Mouse (Mus musculus) liver, embryonic 14.5 days (tissue): ENCODE measurements at regions not wholly inside any gene's neighbourhood (a gene's known extent, or its start where the extent isn't known, plus 50 kb on each side); places are given as distances from the start of the nearest gene placed in this dataset.
A peak's percentile ranks its signal among the peaks of the same experiment; 100 is the strongest.

Source experiments
- ATAC-seq: fragments of 200-750 bp; cut with Nextera tagmentation; 2 replicates; pipeline ENCODE4 v1.8.0; 2017; ENCODE audit warnings: moderate number of reproducible peaks, mild to moderate bottlenecking, moderate library complexity; ENCODE audit not compliant: insufficient read depth
- DNase-seq, 3 experiments: peaks; one replicate each; pipeline ENCODE4 v3.0.0-alpha.2; 2012 to 2013; ENCODE audit warnings: low read depth in 3 of 3, low spot score in 3 of 3
- H3K27ac ChIP-seq: fragments of 300-500 bp; sonication (generic); 2 replicates; pipeline ENCODE4 v1.5.1; 2014; ENCODE audit warnings: moderate library complexity, mild to moderate bottlenecking, control low read depth, inconsistent platforms
- H3K27me3 ChIP-seq: fragments of 300-500 bp; sonication (generic); 2 replicates; pipeline ENCODE4 v1.6.1; 2014; ENCODE audit warnings: mild to moderate bottlenecking, low read length, moderate library complexity; ENCODE audit not compliant: control insufficient read depth, insufficient read depth
- H3K36me3 ChIP-seq: fragments of 300-500 bp; sonication (generic); replicated peaks from 2 replicates; pipeline ENCODE4 v1.6.1; 2014; ENCODE audit warnings: low read depth; ENCODE audit not compliant: control insufficient read depth, insufficient read depth
- H3K4me1 ChIP-seq, 2 experiments: fragments of 200-500 bp in 1 of 2; fragments of 300-500 bp in 1 of 2; sonication (generic) in 1 of 2; replicated peaks; 2 replicates each; pipeline ENCODE4 v1.6.1; 2012 to 2014; ENCODE audit warnings: antibody characterized with exemption in 1 of 2, inconsistent platforms in 1 of 2, low read length in 1 of 2; ENCODE audit not compliant: control insufficient read depth in 2 of 2, insufficient read depth in 2 of 2
- H3K4me2 ChIP-seq: fragments of 300-500 bp; sonication (generic); 2 replicates; pipeline ENCODE4 v1.6.1; 2014; ENCODE audit warnings: low read depth, mild to moderate bottlenecking, control low read depth, moderate library complexity
- H3K4me3 ChIP-seq, 2 experiments: fragments of 200-500 bp in 1 of 2; fragments of 300-500 bp in 1 of 2; sonication (generic) in 1 of 2; 2 replicates each; pipeline ENCODE4 v1.5.1; 2012 to 2014; ENCODE audit warnings: low read depth in 2 of 2, low read length in 2 of 2, mild to moderate bottlenecking in 2 of 2, control low read depth in 1 of 2, inconsistent platforms in 1 of 2, moderate library complexity in 1 of 2; ENCODE audit not compliant: insufficient read depth in 1 of 2
- H3K9ac ChIP-seq: fragments of 300-500 bp; sonication (generic); replicated peaks from 2 replicates; pipeline ENCODE4 v1.6.1; 2014; ENCODE audit warnings: mild to moderate bottlenecking, control low read depth, moderate library complexity
- H3K9me3 ChIP-seq: fragments of 300-500 bp; sonication (generic); 2 replicates; pipeline ENCODE4 v1.6.1; 2016; ENCODE audit warnings: low read length, mixed read lengths; ENCODE audit not compliant: control insufficient read depth
- CTCF ChIP-seq: IDR thresholded peaks from 2 replicates; pipeline ENCODE4 v1.5.1; 2016; ENCODE audit warnings: antibody characterized with exemption, low read depth, control low read depth
- EP300 ChIP-seq: IDR thresholded peaks from 2 replicates; pipeline ENCODE4 v1.6.1; 2016; ENCODE audit warnings: antibody characterized with exemption, low read depth
- WGBS: fragments of 180-500 bp; shearing (Covaris S2); extraction: QIAGEN DNeasy Blood & Tissue Kit; methylation state at CpG from one replicate; pipeline ENCODE4 v1.1.7; 2014; ENCODE audit not compliant: insufficient replicate concordance; 5-methylcytosine and 5-hydroxymethylcytosine counted together

DNA sequence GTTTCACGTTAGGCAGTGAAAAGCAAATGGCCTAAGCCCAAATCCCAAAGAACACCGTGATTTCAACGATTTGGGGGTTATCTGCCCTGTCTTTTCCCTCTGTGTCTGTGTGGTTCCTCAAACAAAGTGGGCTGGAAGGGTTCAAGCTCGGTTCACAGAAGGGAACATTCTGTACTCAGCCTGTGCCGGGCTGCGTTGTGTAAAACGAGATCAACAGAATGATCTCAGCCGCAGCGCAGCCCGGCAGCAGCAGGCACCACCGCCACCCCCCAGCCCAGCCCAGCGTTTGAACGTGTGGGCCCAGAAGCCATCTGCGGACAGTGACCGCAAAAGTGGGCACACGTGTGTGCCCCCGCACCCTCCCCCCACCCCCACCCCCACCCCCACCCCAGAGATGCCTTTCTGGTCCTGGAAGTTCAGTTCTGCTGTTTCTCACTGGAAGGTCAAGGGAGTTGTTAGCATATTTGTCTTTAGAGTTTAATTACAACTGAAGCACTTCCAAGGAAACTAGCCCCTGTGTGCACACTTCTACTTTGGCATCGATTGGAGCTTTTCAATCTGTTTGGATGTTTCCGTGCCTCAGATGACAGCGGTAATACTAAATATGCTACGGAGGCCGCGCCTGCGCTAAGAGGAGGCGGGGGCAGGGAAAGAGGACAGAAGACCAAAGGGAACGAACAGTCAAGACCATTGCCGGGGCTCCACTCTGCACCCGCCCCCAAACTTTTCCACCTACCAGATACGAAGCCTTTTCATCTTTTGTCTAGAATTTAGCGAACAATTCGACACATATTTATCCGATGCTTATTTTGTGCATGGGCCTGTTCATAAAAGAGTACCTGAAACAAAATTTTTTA lies 83.9 kb upstream of the Klf9 start:
- H3K27me3 ChIP-seq = no peaks in the 10 kb centered on the region
- no peak for ATAC-seq
- WGBS = 1% methylated on average over 32 of the region's 32 CpGs
- peaks cover 0 to 3% of the 10 kb centered on the region in 2 experiments; a peak in 1 of 4 replicates for H3K4me1 ChIP-seq
- no peak overlapping the region for H3K27ac ChIP-seq
- H3K9ac ChIP-seq = no peak overlapping the region; the same call in 1 of the 2 replicates
- H3K9me3 ChIP-seq = no peaks in the 10 kb centered on the region
- H3K4me3 ChIP-seq = peak overlapping the region; percentile 12 to 24; a peak in 3 of 4 replicates
- H3K4me2 ChIP-seq = peak overlapping the region; percentile 57
- no peaks in the 10 kb centered on the region for H3K36me3 ChIP-seq
- TF ChIP-seq EP300 = no peak
- TF ChIP-seq CTCF = no peak
- DNase-seq = peak in 1 of 3 experiments; percentile 26

GRCm38 (mm10) chr19:23057739-23058501 lies 83.1 kb upstream of the Klf9 start:
- no peaks in the 10 kb centered on the region for H3K27me3 ChIP-seq
- DNase-seq (no peak), ATAC-seq (no peak)
- H3K4me1 ChIP-seq = peaks cover 0 to 3% of the 10 kb centered on the region in 2 experiments; a peak in 1 of 4 replicates
- H3K9ac ChIP-seq = no peak overlapping the region; the same call in 1 of the 2 replicates
- no peaks in the 10 kb centered on the region for H3K36me3 ChIP-seq
- H3K4me3 ChIP-seq = peak overlapping the region in 1 of 2 experiments; percentile 12; a peak in 1 of 4 replicates
- peak overlapping the region; percentile 57 for H3K4me2 ChIP-seq
- no peaks in the 10 kb centered on the region for H3K9me3 ChIP-seq
- no peak for TF ChIP-seq EP300
- TF ChIP-seq CTCF = no peak
- no peak overlapping the region for H3K27ac ChIP-seq
- 29% methylated on average over 11 of the region's 11 CpGs for WGBS

GRCm38 (mm10) chr19:23058502-23058900 lies 82.5 kb upstream of the Klf9 start:
- 61% methylated on average over 4 of the region's 4 CpGs for WGBS
- Histone ChIP-seq H3K27me3 (no peaks in the 10 kb centered on the region), H3K9me3 (no peaks in the 10 kb centered on the region), H3K9ac (no peak overlapping the region), H3K27ac (no peak overlapping the region), H3K4me2 (no peak overlapping the region), H3K4me1 (peaks cover 0 to 3% of the 10 kb centered on the region in 2 experiments; a peak in 1 of 4 replicates), H3K4me3 (no peak overlapping the region), H3K36me3 (no peaks in the 10 kb centered on the region)
- no peak for DNase-seq
- no peak for ATAC-seq
- TF ChIP-seq EP300 (no peak), CTCF (no peak)

GRCm38 (mm10) chr19:23061081-23061640 lies 79.9 kb upstream of the Klf9 start:
- ATAC-seq (no peak), DNase-seq (no peak)
- Histone ChIP-seq H3K36me3 (no peaks in the 10 kb centered on the region), H3K27me3 (no peaks in the 10 kb centered on the region), H3K4me3 (no peak overlapping the region), H3K27ac (no peak overlapping the region), H3K9ac (no peak overlapping the region), H3K4me1 (peaks cover 0 to 3% of the 10 kb centered on the region in 2 experiments; a peak in 1 of 4 replicates), H3K4me2 (no peak overlapping the region), H3K9me3 (no peaks in the 10 kb centered on the region)
- 60% methylated on average over 9 of the region's 9 CpGs for WGBS
- no peak for TF ChIP-seq CTCF
